Mouse (Mus musculus) embryonic fibroblast, embryonic 13.5 days (primary cell): Measurements from ENCODE around the gene Fblim1.

Source experiments
- CTCF ChIP-seq: IDR thresholded peaks from 2 replicates; pipeline ENCODE4 v1.5.1; 2011; ENCODE audit warnings: mild to moderate bottlenecking, control low read depth, low read length, moderate library complexity, borderline replicate concordance; ENCODE audit not compliant: insufficient read depth
- POLR2A ChIP-seq: IDR thresholded peaks from 2 replicates; pipeline ENCODE4 v1.6.1; 2011; ENCODE audit warnings: low read depth, mild to moderate bottlenecking, control low read depth, low read length, moderate library complexity

DNA sequence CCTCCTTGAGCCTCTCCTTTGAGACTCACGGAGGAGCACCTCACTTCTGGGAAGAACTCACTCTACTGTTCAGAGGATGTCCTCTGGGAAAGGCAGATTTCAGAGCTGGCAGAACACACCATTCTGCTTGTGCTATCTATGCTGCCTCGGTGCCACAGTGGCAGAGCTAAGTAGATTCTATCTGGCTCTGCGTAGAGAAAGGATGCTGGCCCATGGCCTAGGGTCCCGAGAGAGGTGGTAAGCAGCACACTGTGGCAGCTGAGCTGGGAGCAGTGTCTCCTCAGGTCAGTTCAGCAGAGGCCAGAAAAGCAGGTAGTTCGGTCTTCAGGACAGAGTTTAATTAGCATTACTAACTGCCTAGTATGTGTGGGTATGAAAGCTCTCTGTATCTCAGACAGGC lies 42.4 kb upstream of the Fblim1 start:
- no peak for TF ChIP-seq CTCF
- no peak for TF ChIP-seq POLR2A
